Mouse (Mus musculus): ENCODE results near the gene Cnnm1.

GRCm38 (mm10) chr19:43439246-43439645 is 990 bp upstream of the Cnnm1 start:
- TF ChIP-seq CTCF (IDR thresholded peaks at IDR 0.05; ENCODE audit: extremely low read depth, insufficient read depth, low read length): no peak
- no peak for TF ChIP-seq POLR2A (IDR thresholded peaks at IDR 0.05; ENCODE audit: extremely low read depth, insufficient read depth, low read length)
